Mouse (Mus musculus) cerebellum, postnatal 14 days (tissue): Measurements from ENCODE around the gene A3galt2.

Source experiments
- DNase-seq, 2 experiments: peaks; one replicate each; pipeline ENCODE4 v3.0.0; 2021; ENCODE audit warnings: mixed read lengths in 2 of 2

The A3galt2 gene

DNA sequence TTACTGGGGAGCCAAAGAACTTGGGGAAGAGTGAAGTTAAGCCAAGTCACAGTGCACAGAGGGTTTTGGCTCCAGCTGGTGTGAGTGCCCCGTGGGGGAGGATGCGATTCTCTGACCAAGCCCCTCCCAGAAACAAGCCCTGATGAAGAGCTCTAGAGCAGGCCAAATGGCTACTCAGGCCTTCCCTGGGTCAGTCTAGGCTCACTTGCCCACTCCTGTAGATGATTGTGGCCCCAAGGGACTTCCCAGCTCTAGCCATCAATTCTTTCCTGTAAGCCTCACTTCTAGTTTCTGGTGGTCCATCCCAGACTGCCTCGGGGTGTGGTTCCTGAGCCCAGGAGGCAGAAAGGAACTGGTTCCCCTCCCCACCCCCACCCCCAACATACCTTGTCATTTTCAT is at the start of gene A3galt2:
Gene A3galt2 (plus strand): TSS at position 301 of the 400 bp plus-strand sequence.
- peak in 1 of 2 experiments; percentile 29 for DNase-seq

DNA sequence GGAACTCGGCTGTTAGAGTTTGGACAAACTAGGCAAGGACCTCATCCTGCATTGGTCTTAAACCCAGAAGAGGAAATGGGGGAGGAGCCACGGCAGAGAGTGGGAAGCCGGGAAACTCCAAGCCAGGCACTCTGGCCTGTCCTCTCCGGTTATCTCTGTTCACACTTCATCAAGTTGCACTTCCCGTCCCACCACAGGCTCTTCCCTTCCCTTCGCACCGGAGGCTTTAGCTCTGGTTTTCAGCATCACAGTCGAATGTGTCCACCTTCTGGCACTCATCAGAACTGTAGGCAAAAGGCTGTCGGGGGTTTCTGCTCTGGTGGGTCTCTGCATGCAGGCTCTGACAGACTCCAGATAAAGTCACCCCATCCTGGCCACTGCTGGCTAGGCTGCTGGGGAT is 48.5 kb upstream of the A3galt2 start:
- peak; percentile 52 to 63 for DNase-seq

DNA sequence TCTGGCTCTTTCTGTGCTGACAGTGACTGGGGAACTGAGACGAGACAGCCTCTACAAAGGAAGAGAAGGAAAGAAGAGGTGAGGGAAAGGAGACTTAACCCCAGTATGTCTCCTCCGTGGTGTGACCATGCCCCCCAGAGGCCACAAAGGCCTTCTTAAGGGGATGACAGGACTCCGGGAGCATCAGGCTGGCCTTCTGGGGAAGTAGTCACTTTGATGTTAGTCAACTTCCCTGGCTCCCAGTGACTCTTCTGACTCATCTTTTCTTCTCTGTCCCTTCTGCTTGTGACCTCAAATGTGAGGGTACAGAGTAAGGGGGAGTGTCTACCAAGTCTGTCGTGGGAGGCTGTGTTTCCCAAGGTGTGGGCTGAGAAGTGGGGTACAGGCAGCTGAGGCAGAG is 47.8 kb upstream of the A3galt2 start:
- DNase-seq = no peak

DNA sequence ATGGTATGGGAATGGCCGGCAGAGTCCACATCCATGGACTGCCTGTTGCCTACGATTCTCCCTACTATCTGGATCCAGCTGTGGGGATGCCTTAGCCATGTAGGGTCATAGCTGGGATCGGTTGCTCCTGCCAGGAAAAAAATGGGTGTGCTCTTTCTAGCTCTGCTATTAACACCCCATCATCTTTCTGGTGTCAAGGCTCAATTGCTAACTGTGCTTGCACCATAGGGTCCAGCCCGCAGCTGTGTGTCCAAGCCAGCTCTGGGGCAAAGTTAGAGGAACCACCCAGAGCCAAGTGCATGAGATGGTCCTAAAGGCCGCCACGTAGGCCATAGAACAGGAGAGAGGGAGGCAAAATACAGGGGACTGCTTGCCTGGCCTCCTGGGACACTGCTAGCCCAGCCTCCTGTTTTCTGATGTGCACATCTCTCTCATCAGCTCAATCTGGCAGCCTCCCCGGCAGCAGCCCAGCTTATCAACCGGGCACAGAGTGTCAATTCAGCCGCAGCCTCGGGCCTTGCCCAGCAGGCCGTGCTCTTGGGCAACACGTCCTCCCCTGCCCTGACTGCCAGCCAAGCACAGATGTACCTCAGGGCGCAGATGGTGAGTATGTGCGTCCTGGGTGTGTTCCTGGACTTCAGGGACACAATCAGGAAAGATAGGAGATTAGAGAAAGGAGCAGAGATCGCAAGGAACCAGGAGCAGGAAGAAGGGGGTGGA is 45.9 kb upstream of the A3galt2 start:
- peak; percentile 59 to 65 for DNase-seq

DNA sequence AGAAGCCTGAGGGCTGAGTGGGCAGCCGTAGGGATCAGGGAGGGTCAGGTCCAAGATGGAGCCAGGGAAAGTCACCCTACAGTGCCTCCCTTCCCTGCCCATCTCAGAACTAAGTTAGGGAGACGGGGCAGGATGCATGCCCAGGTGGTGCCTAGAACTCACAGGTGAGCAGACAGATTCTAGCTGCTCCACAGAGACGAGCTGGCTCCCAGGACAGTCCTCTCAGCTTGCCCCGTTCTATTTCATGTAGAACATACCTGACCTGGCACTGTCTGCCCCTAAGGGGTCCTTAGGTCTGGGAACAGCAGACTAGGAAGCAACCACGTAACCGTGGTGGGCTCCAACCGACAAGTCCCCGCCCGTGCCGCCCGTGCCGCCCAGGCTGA is 45.4 kb upstream of the A3galt2 start:
- DNase-seq = peak; percentile 29 to 55

DNA sequence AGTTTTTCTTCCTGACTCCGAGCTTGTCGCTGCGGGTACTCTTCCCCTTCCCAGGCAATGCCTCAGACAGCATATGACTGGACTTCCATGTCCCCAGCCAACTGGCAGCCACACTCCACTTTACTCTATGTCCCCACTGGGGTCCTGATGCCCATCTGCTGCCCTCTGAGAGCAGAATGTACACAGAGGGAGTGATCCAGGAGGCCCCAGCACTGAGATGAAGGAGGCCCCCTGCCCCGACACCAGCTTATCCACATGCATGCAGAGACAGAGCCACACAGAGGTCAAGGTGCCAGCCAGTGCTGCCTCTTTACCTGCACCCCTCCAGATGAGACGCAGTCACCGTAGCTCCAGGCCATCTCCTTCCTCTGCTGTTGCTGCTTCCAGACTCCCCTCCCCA is 44.9 kb upstream of the A3galt2 start:
- DNase-seq = peak; percentile 75 to 85

DNA sequence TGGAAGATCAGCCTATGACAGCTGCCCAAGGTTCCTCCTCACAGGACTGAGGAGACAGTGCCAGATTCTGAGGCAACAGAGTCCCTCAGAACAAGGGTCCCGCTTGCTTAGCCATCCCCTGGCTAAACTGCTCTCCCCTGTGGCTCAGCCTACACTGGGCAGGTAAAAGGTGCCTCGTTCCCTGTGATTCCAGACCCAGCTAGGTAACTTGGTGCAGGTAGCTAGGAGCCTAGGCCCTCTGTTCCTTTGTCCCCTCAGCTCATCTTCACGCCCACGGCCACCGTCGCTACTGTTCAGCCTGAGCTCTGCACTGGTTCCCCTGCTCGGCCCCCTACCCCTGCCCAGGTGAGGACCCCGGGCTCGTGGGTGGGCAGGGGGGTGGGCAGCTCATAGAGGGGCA is 44.4 kb upstream of the A3galt2 start:
- DNase-seq = peak in 1 of 2 experiments; percentile 61

DNA sequence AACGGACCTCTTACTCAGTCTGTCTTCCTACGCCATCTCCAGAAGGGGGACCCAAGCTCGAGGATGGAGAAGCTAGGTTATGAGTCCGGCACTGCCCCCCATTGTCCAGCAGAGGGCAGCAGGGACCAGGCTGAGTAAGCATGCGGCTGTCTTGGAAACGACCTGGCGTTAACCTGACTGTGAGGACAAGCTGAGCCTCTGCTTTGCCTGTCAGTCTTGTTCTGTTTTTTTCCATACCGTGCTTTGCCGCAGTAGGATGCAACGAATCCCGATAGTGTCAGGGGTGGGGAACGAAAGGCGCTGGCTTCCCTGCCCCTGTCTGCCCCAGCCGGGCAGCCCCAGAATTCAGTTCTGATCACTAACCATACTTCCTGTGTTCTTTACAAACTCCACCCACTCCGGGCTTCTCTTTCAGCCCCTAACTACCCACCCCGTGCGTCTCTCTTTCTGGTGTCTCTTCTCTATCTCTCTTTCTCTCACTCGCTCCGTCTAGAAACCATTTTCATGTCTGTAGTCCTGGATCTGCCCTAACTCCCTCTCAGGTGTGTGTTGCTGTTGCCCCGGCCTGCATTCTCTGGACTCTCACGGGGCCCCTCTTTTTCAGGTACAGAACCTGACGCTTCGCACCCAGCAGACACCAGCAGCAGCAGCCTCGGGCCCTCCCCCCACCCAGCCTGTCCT is 43.6 kb upstream of the A3galt2 start:
- DNase-seq = peak; percentile 98

DNA sequence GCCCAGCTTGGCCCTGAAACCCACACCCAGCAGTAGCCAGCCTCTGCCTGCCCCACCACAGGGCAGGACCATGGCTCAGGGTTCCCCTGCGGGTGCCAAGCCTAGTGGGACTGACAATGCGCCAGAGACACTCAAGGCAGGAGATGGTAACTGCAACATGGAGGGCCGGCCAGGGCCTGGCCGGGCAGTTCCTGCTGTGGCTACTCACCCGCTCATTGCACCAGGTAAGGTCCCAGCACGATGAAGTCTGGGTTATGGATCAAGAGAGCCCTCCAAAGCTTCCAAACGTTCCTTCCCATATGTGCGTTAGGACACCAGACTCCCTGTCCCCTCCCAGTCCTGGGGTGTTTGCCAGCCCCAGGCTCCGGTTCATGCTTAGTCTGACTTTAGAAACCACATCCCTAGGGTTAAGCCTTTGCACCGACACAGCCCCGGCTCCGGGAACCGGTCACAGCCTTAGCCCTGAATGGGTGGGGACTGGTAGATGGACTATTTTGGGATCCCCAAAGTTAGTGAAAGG is 43.0 kb upstream of the A3galt2 start:
- DNase-seq = peak in 1 of 2 experiments; percentile 52

DNA sequence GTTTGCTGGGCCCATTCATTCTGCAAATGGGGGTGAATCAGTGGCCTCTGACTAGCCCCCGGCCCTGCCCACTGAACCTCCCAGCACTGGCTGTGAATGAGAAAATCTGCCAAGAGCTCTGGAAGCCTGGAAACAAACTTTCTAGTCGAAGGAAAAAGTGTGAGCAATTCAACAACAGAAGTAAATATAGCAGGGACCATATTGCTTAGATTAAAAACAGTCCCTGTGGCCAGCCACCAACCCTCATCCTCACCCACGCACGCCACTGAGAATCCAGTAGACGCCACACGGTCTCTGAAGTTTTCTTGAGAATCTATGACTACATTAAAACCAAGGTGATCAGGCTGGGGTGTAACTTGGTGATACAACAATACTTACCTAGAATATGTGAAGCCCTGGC is 42.2 kb upstream of the A3galt2 start:
- DNase-seq = no peak

DNA sequence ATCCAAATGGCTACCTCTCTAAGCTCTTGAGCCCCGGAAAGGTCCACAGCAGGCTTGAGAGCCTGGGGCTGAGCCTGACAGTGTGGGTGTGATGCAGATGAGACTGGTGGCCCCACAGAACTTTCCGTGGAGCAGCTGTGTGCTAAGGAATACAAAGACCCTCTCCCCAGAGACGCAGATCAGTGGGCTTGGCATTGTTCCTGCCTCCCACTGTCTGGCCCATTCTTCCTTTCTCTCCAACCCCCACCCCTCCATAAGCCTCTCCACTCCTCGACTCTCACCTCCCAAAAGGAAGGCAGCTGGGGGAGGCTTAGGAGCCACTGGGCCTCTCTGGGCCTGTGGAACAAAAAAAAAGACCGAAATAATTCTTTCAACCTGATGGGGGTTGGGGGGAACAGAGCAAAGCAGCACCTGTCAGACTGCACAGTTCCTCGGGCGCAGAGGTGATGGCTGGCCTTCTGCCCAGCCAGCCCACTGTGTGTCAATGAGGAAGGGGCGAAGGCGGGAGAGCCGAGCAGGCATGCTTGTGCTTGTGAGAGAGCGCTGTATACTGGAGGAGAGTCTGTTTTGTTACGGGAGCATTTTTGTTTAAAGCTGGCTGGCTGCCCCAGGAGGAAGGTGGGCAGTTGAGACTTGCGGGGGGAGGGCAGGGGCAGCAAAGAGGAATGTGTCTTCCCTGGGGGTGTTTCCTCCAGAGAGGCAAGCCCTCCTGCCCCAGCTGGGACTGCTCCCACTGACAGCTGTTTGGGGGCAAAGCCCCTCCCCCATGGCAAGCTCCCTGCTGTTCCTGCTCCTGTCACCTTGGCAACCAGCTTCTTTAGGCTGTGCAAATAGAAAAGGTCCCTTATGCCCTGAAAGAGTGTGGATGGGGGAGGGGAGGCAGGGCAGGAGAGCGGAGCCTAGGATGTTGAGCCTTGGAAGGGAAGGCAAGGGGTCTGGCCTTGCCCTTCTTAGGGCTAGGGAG is 39.6 kb upstream of the A3galt2 start:
- DNase-seq = peak; percentile 74

DNA sequence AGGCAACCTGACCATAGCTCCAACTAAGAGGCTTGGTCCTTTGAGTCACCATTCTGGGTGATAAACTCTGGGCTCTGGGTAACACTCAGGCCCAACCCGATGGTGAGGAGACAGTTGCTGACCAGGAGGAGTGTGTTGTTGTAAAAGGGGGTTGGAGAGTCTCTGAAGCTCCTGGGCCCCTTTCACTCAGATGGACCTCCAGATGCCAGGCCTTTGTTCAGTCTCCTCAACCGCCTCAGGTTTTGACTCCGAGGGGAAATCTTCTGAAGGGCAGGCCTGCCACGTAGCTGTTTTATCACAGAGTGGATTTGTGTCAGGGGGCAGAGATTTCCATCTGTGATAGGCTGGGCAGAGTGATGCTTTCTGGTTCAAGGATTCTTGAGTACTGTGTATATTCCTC is 38.9 kb upstream of the A3galt2 start:
- DNase-seq = no peak

DNA sequence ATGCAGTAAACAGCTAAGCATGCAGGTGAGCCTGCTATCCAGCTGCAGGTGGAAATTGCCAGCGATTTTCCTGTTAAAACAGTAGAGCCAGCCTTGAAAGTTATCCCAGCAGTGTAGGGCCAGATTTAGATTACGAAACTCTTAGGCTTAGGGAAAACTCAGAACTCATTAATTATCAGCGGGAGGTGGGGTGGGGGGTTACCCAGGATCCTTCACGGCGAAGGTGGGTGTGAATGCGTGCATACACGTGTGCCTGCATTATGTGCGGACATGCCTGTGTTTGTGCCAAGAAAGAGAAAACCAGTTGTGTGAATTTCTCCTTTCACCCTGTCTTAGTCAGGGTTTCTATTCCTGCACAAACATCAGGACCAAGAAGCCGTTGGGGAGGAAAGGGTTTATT is 38.4 kb upstream of the A3galt2 start:
- no peak for DNase-seq

DNA sequence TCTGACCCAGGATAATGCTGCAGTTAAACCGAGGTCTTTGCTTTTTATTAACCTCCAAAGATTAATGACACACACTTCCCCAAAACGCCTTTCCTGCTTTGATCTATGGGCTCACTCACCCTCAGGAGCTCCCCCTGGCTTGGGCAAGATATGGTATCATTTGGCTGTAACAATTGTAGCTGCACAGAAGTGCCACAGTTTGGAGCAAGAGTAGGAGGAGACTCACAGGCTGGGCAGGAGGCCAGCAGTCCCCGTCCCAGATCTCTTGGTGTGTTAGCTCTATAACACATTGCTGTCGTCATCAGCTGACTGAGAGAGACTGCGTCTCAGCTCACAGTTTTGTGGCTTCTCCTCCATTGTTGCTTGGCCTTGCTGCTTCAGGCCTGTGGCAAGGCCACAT is 35.1 kb upstream of the A3galt2 start:
- DNase-seq = peak; percentile 73 to 76

DNA sequence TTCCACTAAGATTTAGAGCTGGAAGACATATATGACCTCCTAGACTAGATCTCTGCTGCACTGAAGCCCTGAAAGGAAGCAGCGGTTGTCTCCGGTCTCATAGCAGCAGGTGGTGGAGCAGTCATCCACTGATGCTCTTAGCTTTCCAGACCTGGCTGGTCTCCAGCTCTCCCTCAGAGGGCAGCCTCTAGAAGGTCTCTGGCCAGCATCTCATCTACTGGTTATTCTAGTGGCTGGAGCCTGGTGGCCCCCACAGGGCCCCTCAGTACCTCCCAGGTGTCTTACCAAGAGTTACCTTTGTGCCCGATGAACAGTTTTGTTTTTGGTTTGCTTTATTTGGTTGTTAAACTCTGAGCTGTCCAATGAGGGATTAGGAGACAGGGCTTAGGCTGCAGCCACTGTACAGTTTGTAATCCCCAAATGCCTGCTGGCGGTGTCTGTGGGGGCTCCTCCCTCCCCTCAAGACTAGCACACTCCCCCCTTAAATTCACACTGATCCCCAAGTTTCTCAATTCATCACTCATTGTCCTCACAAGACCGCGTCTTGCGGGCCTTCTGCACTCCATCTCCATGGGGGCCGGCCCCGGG is 34.0 kb upstream of the A3galt2 start:
- peak; percentile 84 to 86 for DNase-seq

DNA sequence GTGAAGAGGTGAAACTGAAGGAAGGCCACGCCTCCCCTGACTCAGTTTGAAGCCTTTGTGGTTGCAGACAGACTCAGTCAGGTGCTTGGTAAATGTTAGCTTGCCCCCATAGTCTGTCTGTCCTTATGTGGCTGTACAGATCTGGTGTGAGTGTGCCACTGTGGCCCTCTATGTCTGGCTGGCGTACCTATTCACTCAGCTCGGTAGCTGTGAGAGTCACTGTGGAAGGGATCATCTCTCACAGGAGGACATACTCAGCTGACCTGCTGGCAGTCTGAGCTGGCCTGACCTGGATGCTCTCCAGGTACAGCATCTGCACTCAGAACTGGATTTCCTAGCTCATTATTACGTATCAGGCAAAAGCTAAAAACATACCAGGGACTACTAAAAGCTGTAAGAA is 33.4 kb upstream of the A3galt2 start:
- peak in 1 of 2 experiments; percentile 59 for DNase-seq

DNA sequence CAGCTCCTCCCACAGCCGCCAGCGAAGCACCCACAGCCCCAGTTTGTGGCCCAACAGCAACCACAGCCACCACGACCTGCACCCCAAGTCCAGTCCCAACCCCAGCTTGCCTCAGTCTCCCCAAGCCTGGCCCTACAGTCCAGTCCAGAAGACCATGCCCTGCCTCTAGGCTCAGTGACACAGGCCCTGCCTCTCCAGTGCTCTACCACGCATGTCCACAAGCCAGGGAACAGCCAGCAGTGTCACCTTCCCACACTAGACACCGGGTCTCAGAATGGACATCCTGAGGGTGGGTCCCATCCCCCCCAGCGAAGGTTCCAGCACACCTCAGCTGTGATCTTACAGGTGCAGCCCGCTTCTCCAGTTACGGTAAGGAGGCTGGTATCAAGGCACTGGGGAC is 32.2 kb upstream of the A3galt2 start:
- DNase-seq = peak in 1 of 2 experiments; percentile 32

DNA sequence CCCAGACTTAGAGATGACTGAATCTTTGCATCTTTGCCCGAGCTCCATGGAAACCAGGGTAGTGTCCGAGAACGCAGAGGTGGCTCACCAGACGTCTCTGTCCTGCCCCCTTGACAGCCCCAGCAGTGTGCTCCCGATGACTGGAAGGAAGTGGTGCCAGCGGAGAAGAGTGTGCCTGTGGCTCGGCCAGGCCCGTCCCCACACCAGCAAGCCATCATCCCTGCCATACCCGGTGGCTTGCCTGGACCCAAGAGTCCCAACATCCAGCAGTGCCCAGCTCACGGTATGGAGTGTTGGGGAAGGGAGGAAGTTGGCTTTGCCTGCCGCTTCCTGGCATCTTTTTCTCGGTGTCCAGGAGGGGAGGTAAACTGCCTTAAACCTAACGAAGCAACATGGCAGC is 31.7 kb upstream of the A3galt2 start:
- DNase-seq = peak in 1 of 2 experiments; percentile 40

DNA sequence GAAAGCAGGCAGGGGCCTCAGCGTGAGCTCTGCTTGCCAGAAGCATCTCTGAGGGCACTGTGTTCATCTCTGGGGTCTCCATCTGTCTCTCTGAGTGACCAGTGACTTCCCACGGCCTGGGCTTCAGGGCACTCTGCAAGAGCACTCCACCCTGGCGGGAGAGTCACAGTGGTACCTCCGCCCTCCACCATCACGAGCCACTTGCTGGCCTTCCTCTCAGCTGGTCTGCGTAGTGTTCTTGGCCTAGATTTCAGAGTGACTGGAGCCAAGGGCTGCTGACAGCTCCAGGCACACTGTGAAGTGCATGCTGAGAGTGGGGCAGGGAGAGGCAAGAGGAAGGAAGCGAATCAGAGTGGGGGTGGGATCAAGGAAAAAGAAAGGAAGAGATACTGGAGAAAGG is 31.1 kb upstream of the A3galt2 start:
- peak; percentile 75 to 92 for DNase-seq

DNA sequence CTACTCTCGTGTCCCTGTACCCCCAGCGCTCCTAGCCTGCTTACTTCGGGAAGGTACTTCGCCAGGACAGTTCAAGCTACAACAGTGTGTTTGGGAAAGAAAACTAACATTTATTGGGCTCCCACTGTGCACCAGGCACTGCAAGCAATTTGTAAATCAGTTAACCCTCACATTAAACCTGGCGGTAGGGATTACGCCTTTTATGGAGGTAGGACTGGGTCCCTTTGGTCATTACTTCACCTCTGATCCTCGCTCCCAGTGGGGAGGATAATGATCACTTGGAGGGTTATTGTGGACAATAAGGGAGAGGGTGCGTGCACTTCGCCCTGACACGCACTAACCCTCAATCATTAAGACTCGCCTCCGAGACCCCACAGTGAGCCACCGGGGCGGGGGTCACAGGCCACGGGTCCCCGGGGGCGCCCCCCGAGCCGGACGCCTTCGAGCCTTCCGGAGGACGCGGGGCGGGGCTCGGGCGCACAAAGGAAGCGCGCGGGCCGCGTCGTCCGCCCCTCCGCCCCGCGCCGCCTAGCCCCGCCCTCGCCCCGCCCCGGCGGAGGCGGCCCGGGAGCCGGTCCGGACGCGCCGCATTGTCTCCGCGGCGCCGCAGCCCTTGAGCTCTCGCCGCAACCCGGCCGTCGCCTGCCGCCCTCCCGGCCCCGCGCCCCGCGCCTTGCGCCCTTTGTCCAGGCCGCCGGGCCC is 28.0 kb upstream of the A3galt2 start:
- DNase-seq = peak; percentile 87 to 93

DNA sequence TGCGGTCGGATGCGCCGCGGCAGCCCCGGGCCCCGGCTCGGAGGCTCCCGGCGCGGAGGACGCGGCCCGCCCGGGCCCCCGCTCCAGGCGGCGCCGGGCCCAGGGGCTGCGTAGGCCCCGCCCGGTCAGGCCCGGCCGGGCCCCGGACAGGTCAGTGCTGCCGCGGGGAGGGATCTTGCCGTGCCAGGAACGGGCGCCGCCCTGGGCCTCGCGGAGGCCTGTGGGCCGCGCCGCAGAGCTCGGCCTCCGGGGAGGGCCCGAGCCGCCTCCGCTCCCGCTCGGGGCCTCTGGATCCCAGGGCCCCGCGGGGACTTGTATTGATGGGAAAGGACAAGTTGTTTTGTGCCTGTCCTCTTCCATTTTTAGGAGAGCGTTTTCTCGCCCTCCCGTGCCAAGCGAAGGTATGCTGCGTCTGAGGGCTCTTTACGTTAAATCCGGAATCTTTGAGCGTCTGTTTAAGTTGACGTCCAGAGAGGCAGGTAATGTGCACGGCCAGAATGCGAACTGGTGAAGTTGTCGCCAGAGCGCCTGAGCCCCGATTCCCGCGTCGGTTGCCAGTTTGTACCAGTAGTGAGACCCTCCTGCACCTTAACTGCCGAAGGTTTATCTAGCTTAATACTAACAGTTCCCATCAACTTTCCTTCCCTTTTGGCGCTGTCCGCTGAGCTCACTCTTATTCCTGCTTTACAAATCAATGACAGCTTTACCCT is 27.3 kb upstream of the A3galt2 start:
- peak in 1 of 2 experiments; percentile 68 for DNase-seq
